Mouse (Mus musculus) mesoderm, embryonic 11.5 days (tissue): ENCODE data around the gene Chaf1b.

Experiments used
- DNase-seq: peaks from one replicate; pipeline ENCODE4 v3.0.0-alpha.2; 2012; ENCODE audit warnings: low read depth, low spot score

The Chaf1b gene

GRCm38 (mm10) chr16:93947396-93947795, 63.7 kb downstream of the Chaf1b start:
- no peak for DNase-seq
